Mouse (Mus musculus) layer of hippocampus, adult 2 months (tissue): ENCODE measurements around the gene Ubl7. TPM values are rescaled to one million over a fixed set of nuclear protein-coding genes. Genes with fewer than 3 reads are reported as not detected.
A peak's percentile ranks its signal among the peaks of the same experiment; 100 is the strongest.
"Not testable (repeated sequence)": the region's sequence is repeated elsewhere in the genome, so short reads cannot be mapped to it uniquely, and the experiment has no call there.

Experiments used
- DNase-seq, 2 experiments: peaks; one replicate each; pipeline ENCODE4 v3.0.0; 2022; ENCODE audit warnings: low spot score in 2 of 2
- H3K27ac ChIP-seq: fragments of 200-600 bp; 2 replicates; pipeline ENCODE4 v1.8.1; 2022
- H3K4me3 ChIP-seq: fragments of 200-600 bp; 2 replicates; pipeline ENCODE4 v1.8.1; 2022; ENCODE audit warnings: mild to moderate bottlenecking
- CTCF ChIP-seq: fragments of 200-600 bp; conservative IDR thresholded peaks from 2 replicates; pipeline ENCODE4 v1.8.1; 2022; ENCODE audit warnings: antibody characterized with exemption, mild to moderate bottlenecking, moderate library complexity
- long read RNA-seq, 2 experiments: library from polyadenylated mRNA; stranded (forward); transcript quantifications; one replicate each; pipeline ENCODE4 v2.0.0; 2021; ENCODE audit warnings: borderline mapping rate in 2 of 2
- total RNA-seq, 2 experiments: library from RNA; stranded (reverse); gene quantifications; 2 replicates each; pipeline ENCODE4 v1.2.3; 2021

Ubl7 gene
- total RNA-seq = 10 to 100 TPM; 98.5 to 98.7 TPM
- long read RNA-seq, experiment 1, transcript Ubl7-208 (11 exons, 1,426 nt) = minor isoform, 5 of 137 reads
- long read RNA-seq, experiment 1, transcript Ubl7-201 (11 exons, 1,364 nt) = major isoform, 57 of 137 reads
- long read RNA-seq, experiment 1, transcript Ubl7-209 (11 exons, 1,319 nt) = minor isoform, 15 of 137 reads
- long read RNA-seq, experiment 1, partial matches to known transcripts = 42 of 137 reads
- long read RNA-seq, experiment 1, other reads (novel, unspliced or antisense) = 18 of 137 reads
- long read RNA-seq, experiment 2, transcript Ubl7-209 (11 exons, 1,319 nt) = minor isoform, 20 of 153 reads
- long read RNA-seq, experiment 2, transcript Ubl7-208 (11 exons, 1,426 nt) = minor isoform, 6 of 153 reads
- long read RNA-seq, experiment 2, transcript Ubl7-201 (11 exons, 1,364 nt) = major isoform, 68 of 153 reads
- long read RNA-seq, experiment 2, partial matches to known transcripts = 39 of 153 reads
- long read RNA-seq, experiment 2, other reads (novel, unspliced or antisense) = 20 of 153 reads

- peak; percentile 87 to 94 for DNase-seq
Measured at GRCm38 (mm10) chr9:57910254-57911160, at the start of gene Ubl7. Ubl7 (plus strand) TSS chr9:57910979.

DNA sequence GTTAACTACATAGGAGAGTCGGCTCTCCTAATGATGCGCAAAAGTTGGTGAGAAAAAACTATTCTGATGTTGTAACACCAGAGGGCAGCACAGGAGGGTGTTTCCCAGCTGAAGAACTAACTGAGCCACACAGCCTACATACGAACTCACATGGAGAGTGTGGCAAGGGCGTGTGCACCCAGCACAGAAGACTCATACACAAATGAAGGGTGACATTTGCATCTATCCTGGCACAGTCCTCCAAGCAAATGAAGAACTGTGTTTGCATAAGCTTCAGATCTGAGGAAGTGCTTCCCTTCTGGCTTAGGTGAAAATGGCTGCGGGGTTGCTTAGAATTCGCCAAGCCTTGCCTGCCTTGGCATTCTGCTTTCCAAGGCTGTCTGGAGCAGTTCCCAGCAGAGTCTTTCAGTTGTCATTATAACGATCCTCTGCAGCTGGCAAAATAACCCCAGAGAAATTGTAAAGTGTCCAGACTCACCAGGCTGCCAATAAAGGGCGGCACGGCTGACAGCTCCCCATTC is 48.8 kb upstream of the Ubl7 start:
- peak; percentile 88 for TF ChIP-seq CTCF
- Histone ChIP-seq H3K27ac (peak overlapping the region; percentile 70), H3K4me3 (peak overlapping the region; percentile 35; the same call in 1 of the 2 replicates)
- peak; percentile 72 to 79 for DNase-seq

More at GRCm38 (mm10) chr9:57910254-57911160, at the start of gene Ubl7:
- Histone ChIP-seq H3K27ac (peak within 1 kb of the TSS; percentile 91), H3K4me3 (peak within 1 kb of the TSS; percentile 76)
- peak; percentile 18; the same call in 1 of the 2 replicates for TF ChIP-seq CTCF

DNA sequence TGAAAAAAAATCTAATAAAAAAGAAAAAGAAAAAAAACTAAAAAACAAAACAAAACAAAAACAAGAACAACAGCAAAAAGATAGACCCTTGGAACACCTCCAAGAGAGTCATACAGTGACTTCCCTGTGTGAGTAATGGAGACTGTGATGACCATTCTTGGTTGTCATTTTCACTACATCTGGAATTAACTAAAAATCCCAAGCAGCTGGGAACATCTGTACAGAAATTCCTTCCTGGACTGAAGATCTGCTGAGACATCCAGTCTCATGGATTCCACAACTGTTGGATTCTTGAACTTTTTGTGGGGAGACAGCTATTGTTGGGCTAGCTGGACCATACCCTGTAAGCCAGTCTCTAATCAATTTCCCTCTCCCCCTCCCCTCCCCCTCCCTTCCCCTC is 46.4 kb upstream of the Ubl7 start:
- no peak for DNase-seq
- Histone ChIP-seq H3K27ac (no peak overlapping the region), H3K4me3 (no peak overlapping the region)
- no peak for TF ChIP-seq CTCF

GRCm38 (mm10) chr9:57866530-57866929 is 44.2 kb upstream of the Ubl7 start:
- no peak for DNase-seq
- Histone ChIP-seq H3K4me3 (no peak overlapping the region), H3K27ac (no peak overlapping the region)
- no peak for TF ChIP-seq CTCF

GRCm38 (mm10) chr9:57867236-57867635 is 43.5 kb upstream of the Ubl7 start:
- Histone ChIP-seq H3K4me3 (no peak overlapping the region), H3K27ac (no peak overlapping the region)
- peak in 1 of 2 experiments; percentile 16 for DNase-seq
- TF ChIP-seq CTCF = no peak

DNA sequence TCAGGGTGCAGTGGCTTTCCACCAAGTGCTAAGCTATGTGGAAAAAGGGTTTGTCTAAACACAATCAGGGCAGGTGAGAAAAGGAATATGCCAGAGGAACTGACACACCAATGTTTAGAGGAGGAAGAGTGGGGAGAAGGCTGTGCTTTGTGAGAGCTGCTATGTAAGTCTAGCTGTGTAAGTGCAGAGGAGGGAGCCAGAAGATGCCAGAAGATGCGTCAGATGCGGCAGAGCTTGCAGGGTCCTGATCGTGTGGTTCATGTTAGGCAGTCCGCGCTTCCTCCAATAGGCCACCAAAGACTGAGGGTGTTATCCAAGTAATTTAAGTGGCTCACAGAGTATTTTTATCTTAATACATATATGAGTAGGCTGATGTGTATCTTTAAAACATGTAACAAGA is 42.9 kb upstream of the Ubl7 start:
- Histone ChIP-seq H3K4me3 (no peak overlapping the region), H3K27ac (no peak overlapping the region)
- no peak for TF ChIP-seq CTCF
- no peak for DNase-seq

DNA sequence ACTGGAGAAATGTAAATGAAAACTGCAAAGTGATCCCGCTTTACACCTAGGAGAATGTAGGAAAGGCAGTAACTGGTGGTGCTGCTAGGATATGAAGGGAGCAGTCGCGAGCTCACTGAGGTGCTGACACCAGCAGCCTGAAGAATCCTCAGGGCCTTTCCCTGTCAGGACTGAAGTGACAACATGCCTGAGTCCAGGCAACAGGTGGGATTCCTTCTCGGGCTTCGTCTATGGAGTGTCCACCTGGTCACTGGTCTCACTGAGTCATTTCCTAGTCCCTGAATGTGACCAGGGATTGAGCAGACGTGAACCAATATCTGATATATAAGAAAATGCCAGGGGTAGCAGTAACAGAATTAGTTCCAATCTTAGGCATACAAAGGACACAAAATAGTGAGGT is 42.0 kb upstream of the Ubl7 start:
- TF ChIP-seq CTCF = no peak
- Histone ChIP-seq H3K27ac (no peak overlapping the region), H3K4me3 (no peak overlapping the region)
- no peak for DNase-seq

DNA sequence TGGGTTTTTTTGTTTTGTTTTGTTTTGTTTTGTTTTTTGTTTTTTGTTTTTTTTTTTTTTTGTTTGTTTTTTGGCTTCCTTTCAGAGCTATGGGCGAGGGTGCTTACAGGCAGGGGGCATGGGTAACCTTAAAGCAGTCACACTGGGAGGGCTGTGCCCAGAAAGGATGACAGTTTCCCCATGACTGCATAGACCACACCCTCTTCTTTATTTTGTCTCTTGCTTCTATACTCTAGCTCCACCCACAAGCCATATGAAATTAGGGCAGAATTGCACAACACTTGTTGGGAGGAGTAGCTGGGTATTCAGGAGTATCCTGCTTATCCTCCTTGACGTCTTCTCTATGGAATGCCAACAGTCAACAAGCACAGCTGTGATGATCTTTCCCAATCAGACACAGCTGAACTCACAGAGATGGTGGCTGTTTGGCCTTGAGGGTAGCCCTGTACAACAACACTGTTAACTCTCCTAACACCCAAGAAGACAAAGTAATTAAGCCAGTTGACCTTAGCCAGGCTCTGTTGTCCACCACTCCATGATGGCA is 40.4 kb upstream of the Ubl7 start:
- H3K27ac ChIP-seq = no peak overlapping the region

GRCm38 (mm10) chr9:57874134-57874533 is 36.6 kb upstream of the Ubl7 start:
- no peak for TF ChIP-seq CTCF
- DNase-seq = no peak

More for the DNA sequence above, 40.4 kb upstream of the Ubl7 start:
- DNase-seq = no peak
- no peak overlapping the region for H3K4me3 ChIP-seq
- TF ChIP-seq CTCF = no peak

GRCm38 (mm10) chr9:57874994-57875393 is 35.8 kb upstream of the Ubl7 start:
- TF ChIP-seq CTCF = no peak
- DNase-seq = no peak
- Histone ChIP-seq H3K4me3 (no peak overlapping the region), H3K27ac (no peak overlapping the region)

More at GRCm38 (mm10) chr9:57874134-57874533, 36.6 kb upstream of the Ubl7 start:
- H3K4me3 ChIP-seq = no peak overlapping the region
- H3K27ac ChIP-seq = no peak overlapping the region

- TF ChIP-seq CTCF = no peak
- DNase-seq = no peak
- H3K4me3 ChIP-seq = no peak overlapping the region
- no peak overlapping the region for H3K27ac ChIP-seq
Measured at GRCm38 (mm10) chr9:57879213-57879612, 31.6 kb upstream of the Ubl7 start.

DNA sequence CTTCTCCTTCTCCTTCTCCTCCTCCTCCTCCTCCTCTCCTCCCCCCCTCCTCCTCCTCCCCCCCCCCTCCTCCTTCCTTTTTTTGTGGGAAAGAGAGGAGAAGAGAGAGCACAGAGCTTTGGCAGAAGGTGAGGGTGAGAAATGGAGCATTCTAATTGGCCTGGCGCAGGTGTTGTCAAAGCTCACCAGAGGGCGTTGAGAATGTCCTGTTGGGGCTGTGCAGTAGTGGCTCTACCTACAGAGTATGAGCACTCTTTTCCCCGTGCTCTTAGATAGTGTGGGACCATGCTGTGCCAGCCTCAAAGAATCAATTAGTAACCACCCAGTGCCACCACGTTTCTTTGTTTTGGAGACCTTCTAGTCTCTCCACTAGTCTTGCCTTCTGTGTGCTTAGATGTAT is 30.5 kb upstream of the Ubl7 start:
- Histone ChIP-seq H3K27ac (no peak overlapping the region), H3K4me3 (no peak overlapping the region)
- DNase-seq = no peak
- TF ChIP-seq CTCF = no peak

DNA sequence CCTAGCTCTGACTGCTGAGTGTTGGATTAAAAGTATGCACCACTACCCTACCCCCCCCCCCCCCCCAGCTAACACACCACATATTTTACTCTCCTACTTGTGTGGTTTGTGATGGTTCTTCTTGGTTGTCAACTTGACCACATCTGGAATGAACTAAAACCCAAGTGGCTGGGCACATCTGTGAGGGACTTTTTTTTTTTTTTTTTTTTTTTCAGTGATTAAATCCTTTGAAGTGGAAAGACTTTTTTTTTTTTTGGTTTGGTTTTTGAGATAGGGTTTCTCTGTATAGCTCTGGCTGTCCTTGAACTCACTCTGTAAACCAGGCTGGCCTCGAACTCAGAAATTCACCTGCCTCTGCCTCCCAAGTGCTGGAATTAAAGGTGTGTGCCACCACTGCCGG is 29.0 kb upstream of the Ubl7 start:
- DNase-seq, H3K27ac ChIP-seq: not testable (repeated sequence)

More for the DNA sequence above, 29.0 kb upstream of the Ubl7 start:
- not testable (repeated sequence) for H3K4me3 ChIP-seq
